Mouse (Mus musculus) lung, embryonic 15.5 days (tissue): Measurements from ENCODE around the gene Pinlyp. TPM values are rescaled to one million over a fixed set of nuclear protein-coding genes. Genes with fewer than 3 reads are reported as not detected.
"Not testable (repeated sequence)": the region's sequence is repeated elsewhere in the genome, so short reads cannot be mapped to it uniquely, and the experiment has no call there.

Source experiments
- ATAC-seq: fragments of 200-750 bp; cut with Nextera tagmentation; 2 replicates; pipeline ENCODE4 v1.8.0; 2017; ENCODE audit warnings: moderate number of reproducible peaks, borderline replicate concordance; ENCODE audit not compliant: low FRiP score, low TSS enrichment; ENCODE audit errors: extremely low read depth
- H3K27ac ChIP-seq: fragments of 300-500 bp; sonication (generic); 2 replicates; pipeline ENCODE4 v1.5.1; 2015; ENCODE audit warnings: moderate library complexity, mild to moderate bottlenecking, inconsistent platforms
- H3K27me3 ChIP-seq: fragments of 300-500 bp; sonication (generic); 2 replicates; pipeline ENCODE4 v1.6.1; 2015; ENCODE audit warnings: inconsistent platforms
- H3K36me3 ChIP-seq: fragments of 300-500 bp; sonication (generic); 2 replicates; pipeline ENCODE4 v1.6.1; 2015; ENCODE audit warnings: inconsistent platforms
- H3K4me1 ChIP-seq: fragments of 300-500 bp; sonication (generic); 2 replicates; pipeline ENCODE4 v1.6.1; 2015; ENCODE audit warnings: inconsistent platforms
- H3K4me2 ChIP-seq: fragments of 300-500 bp; sonication (generic); 2 replicates; pipeline ENCODE4 v1.6.1; 2015; ENCODE audit warnings: inconsistent platforms, mild to moderate bottlenecking, moderate library complexity
- H3K4me3 ChIP-seq: fragments of 300-500 bp; sonication (generic); 2 replicates; pipeline ENCODE4 v1.5.1; 2015; ENCODE audit warnings: mild to moderate bottlenecking, inconsistent platforms
- H3K9ac ChIP-seq: fragments of 300-500 bp; sonication (generic); 2 replicates; pipeline ENCODE4 v1.6.1; 2015; ENCODE audit warnings: inconsistent platforms
- H3K9me3 ChIP-seq: fragments of 300-500 bp; sonication (generic); 2 replicates; pipeline ENCODE4 v1.6.1; 2016; ENCODE audit warnings: inconsistent platforms
- WGBS: fragments of 180-500 bp; shearing (Covaris S2); methylation state at CpG from one replicate; pipeline ENCODE4 v1.1.7; 2015; 5-methylcytosine and 5-hydroxymethylcytosine counted together
- polyA plus RNA-seq: library from polyadenylated mRNA; unstranded; fragments of >200 nt; fragmentation: Nextera tagmentation; extraction: Ambion mirVana; gene quantifications from 2 replicates; pipeline ENCODE4 v1.2.1, GENCODE M21; 2015

Gene Pinlyp
- polyA plus RNA-seq, 1 experiment from 2014 or later: 0.54 TPM

DNA sequence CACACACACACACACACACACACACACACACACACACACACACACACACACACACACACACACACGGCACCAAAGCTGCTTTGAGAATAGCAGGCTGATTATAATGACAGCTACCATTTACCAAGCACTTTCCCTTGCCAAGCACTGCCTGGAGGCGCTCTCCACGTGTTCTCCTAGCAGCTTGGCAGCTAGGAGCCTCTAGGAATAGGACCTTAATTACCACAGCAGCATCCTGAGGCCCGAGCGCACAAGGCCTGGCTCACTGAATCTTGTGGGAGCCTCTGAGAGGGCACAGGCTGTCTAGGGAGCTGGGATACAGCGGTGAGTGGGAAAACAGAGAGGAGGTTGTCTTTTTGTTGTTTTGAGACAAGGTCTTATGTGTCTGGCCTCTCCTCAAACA is 28.3 kb downstream of the Pinlyp start:
- peaks cover 5% of the 10 kb centered on the region; the same call in 1 of the 2 replicates for H3K36me3 ChIP-seq
- no peak overlapping the region for H3K4me2 ChIP-seq
- no peak overlapping the region for H3K9ac ChIP-seq
- no peak overlapping the region for H3K27ac ChIP-seq
- WGBS: 49% methylated on average over 6 of the region's 6 CpGs
- H3K27me3 ChIP-seq: no peaks in the 10 kb centered on the region
- H3K4me3 ChIP-seq: no peak overlapping the region
- no peaks in the 10 kb centered on the region for H3K4me1 ChIP-seq
- ATAC-seq: no peak
- H3K9me3 ChIP-seq: no peaks in the 10 kb centered on the region

DNA sequence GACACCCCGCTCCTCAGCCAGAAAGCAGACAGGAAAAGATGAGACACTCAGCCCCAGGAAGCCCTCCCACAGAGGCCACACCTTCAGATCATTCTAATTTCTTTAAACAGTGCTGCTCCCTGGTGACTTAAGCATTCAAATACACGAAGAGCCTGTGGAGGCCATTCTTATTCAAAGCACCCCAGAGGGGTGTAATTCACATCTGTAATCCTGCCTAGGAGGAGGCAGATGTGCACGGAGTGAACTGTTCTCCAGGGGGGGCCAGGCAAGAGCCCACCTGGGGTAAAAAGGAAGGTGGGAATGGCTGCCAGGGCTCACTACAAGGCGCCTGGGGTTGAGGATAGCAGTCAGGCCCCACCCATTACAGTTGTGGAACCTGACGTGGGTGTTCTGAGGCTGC is 28.8 kb downstream of the Pinlyp start:
- ATAC-seq: no peak
- H3K36me3 ChIP-seq: peaks cover 5% of the 10 kb centered on the region; the same call in 1 of the 2 replicates
- H3K27ac ChIP-seq: no peak overlapping the region

DNA sequence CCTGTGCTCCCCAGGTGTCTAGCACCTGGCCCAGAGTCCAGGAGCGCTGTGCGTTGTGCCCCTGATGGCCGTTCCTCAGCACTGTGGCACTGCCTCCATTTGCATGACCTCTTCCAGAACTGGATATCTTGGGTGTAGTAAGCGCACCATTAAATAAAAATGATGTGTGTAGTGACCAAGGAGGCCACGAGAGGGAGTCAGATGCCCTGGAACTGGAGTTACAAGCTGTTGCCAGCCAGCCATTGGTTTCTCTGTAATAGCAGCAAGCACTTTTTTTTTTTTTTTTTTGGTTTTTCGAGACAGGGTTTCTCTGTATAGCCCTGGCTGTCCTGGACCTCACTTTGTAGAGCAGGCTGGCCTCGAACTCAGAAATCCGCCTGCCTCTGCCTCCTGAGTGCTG is 29.6 kb downstream of the Pinlyp start:
- not testable (repeated sequence) for H3K27ac ChIP-seq, H3K9me3 ChIP-seq, H3K9ac ChIP-seq, ATAC-seq, H3K4me3 ChIP-seq, H3K4me2 ChIP-seq, H3K36me3 ChIP-seq, H3K4me1 ChIP-seq, H3K27me3 ChIP-seq
- 72% methylated on average over 8 of the region's 8 CpGs for WGBS

More for the DNA sequence above, 28.8 kb downstream of the Pinlyp start:
- Histone ChIP-seq H3K4me2 (no peak overlapping the region), H3K4me1 (no peaks in the 10 kb centered on the region), H3K9ac (no peak overlapping the region), H3K9me3 (no peaks in the 10 kb centered on the region), H3K27me3 (no peaks in the 10 kb centered on the region), H3K4me3 (no peak overlapping the region)
- 43% methylated on average over 5 of the region's 5 CpGs for WGBS

DNA sequence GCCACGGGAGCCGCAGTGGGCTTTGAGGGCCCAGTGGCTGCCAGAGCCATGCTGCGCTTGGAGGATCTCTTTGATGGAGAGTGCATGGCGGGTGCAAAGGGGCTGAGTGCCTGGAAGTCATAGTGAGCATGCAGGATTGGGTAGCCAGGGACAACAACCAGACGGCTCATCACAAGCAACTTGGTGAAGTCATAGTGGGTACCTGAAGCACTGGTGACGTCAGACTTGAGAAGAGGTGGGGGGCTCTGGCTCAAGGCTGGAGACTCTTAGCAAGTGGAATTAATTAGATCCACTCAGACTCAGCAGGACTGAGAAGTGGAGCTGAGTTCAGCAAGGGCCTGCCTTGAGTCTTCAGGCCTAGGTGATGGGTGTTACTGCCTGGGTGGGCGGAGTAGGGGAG is 33.6 kb downstream of the Pinlyp start, which contains the start of gene AC161166.1:
TSS of gene AC161166.1 (minus strand) at position 101 of the 400 bp plus-strand sequence.
- H3K9ac ChIP-seq: no peak within 1 kb of the TSS
- no peak for ATAC-seq
- H3K9me3 ChIP-seq: no peaks in the 10 kb centered on the region
- peaks cover 11% of the 10 kb centered on the region; the same call in 1 of the 2 replicates for H3K4me1 ChIP-seq
- peaks cover 5% of the 10 kb centered on the region; the same call in 1 of the 2 replicates for H3K36me3 ChIP-seq
- WGBS: 85% methylated on average over 7 of the region's 7 CpGs
- no peak within 1 kb of the TSS for H3K4me2 ChIP-seq
- H3K27me3 ChIP-seq: no peaks in the 10 kb centered on the region
- no peak within 1 kb of the TSS for H3K27ac ChIP-seq
- no peak within 1 kb of the TSS for H3K4me3 ChIP-seq

DNA sequence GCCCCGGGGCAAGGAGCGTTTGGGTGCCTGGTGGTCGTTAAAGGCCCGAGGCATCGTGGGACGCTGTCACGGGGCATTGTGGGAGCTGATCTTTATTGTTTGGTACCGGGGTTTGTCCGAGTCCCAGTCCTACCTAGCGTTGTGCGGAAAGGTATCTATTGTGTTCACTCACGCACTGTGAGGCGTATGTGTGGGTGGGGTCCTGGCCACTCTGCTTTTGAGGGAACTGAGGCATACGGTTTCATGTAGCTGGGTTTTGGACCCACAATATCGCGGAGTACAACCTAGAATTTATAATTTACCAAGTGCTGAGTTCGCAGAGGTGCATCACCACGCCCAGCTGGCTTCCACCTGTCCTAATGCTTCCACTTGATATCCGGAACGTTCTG is 38.2 kb downstream of the Pinlyp start:
- peak; percentile 2; the same call in 1 of the 2 replicates for ATAC-seq
- WGBS: under 1% methylated on average over 20 of the region's 20 CpGs
- H3K9me3 ChIP-seq: no peaks in the 10 kb centered on the region
- H3K9ac ChIP-seq: peak overlapping the region; percentile 91
- H3K36me3 ChIP-seq: no peaks in the 10 kb centered on the region
- H3K4me2 ChIP-seq: peak overlapping the region; percentile 90
- peak overlapping the region; percentile 99 for H3K27ac ChIP-seq
- H3K4me1 ChIP-seq: peaks cover 33% of the 10 kb centered on the region
- peaks cover 6% of the 10 kb centered on the region; the same call in 1 of the 2 replicates for H3K27me3 ChIP-seq
- peak overlapping the region; percentile 79 for H3K4me3 ChIP-seq

DNA sequence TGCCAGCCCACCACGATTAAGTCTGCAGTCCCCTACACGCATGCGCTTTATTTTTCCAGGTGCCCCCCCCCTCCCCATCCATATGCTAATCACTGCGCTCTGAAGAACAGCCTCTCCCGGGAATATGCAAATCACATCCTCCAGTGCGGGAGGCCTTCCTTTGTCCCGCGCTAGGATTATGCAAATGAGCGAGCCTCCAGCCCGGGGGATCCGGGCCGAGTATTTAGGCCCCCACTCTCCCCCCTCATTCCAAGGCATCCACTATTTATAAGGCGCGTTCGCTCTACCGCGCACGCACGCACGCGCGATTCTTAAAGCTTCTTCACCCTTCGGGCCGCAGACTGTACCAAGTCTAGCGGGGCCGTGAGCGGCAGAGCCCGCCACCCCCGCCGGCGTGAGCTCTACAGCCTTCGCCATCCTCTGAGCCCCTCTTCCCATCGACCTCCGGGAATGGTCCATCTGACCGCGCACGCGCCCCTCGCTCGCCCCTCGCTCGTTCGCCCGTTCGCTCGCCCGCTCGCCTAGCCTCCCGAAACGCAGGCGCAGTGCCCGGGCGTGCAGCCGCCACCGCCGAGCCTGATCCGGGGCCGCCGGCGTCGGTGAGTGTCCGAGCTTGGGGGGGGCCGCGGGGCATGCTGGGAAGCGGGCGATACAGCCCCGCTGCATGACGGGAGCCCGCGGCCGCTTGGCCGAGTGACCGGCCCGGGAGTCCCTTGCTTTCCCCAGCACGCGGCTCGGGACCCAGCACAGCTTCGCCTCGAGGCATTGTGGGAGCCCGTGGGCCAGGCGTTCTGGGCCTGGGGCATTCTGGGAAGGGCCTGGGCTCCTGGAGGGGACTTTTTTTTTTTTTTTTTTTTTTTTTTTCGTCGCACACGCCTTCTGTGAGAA is 38.8 kb downstream of the Pinlyp start, which contains the start of gene Zfp428:
TSS of gene Zfp428 (plus strand) at position 169 of the 888 bp plus-strand sequence.
- Histone ChIP-seq H3K27me3 (peaks cover 12% of the 10 kb centered on the region; the same call in 1 of the 2 replicates), H3K9me3 (no peaks in the 10 kb centered on the region), H3K4me2 (peak within 1 kb of the TSS; percentile 90), H3K4me3 (peak within 1 kb of the TSS; percentile 79), H3K27ac (peak within 1 kb of the TSS; percentile 99), H3K4me1 (peaks cover 33% of the 10 kb centered on the region), H3K9ac (peak within 1 kb of the TSS; percentile 91), H3K36me3 (no peaks in the 10 kb centered on the region)
- ATAC-seq: peak; percentile 91
- under 1% methylated on average over 83 of the region's 84 CpGs for WGBS

DNA sequence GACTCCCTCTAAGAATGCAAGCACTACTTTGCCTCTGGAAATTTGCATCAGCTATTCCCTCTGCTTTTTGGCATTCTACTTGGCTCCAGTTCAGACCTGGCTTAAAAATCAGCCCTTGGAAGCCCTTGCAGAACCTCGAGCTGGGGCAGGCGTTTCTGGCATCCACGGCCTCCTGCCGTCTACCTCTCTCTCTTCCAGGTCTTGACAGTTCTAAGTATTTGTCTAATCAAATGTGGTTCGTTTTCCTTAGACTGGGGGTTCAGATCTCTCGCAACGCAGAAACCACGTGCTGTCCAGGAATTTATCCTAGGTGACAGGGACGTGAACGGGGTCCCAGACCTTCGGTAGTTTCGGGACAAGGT is 39.5 kb downstream of the Pinlyp start:
- Histone ChIP-seq H3K9ac (peak overlapping the region; percentile 91), H3K9me3 (no peaks in the 10 kb centered on the region), H3K27me3 (peaks cover 18% of the 10 kb centered on the region), H3K27ac (peak overlapping the region; percentile 99), H3K36me3 (no peaks in the 10 kb centered on the region), H3K4me1 (peaks cover 33% of the 10 kb centered on the region), H3K4me2 (peak overlapping the region; percentile 90), H3K4me3 (peak overlapping the region; percentile 79)
- no peak for ATAC-seq
- WGBS: under 1% methylated on average over 12 of the region's 12 CpGs

DNA sequence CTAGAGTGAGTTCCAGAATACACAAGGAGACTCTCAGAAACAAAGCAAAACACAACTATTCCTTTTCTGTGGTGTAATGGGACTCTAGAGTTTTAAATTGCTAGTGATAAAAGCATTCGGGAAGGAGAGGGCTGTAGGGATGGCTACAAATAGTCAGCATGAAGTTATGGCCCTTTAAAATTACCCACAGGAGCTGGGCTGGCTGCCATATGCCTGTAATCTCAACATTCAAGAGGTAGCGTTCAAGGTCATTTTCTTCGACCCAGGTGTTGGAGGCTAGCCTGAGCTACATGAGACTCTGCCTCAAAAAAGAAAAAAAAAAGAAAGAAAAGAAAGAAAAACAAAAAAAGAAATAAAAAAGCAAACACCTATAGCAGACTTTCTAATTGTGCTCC is 39.9 kb downstream of the Pinlyp start:
- Histone ChIP-seq H3K36me3 (no peaks in the 10 kb centered on the region), H3K27me3 (peaks cover 22% of the 10 kb centered on the region), H3K4me2 (peak overlapping the region; percentile 90), H3K9me3 (0 out of 2 replicates have a peak, but pooled peaks cover under 1% of the 10 kb centered on the region), H3K4me1 (peaks cover 33% of the 10 kb centered on the region), H3K4me3 (peak overlapping the region; percentile 79), H3K9ac (no peak overlapping the region), H3K27ac (no peak overlapping the region; the same call in 1 of the 2 replicates)
- WGBS: 14% methylated on average over 3 of the region's 3 CpGs
- no peak for ATAC-seq

DNA sequence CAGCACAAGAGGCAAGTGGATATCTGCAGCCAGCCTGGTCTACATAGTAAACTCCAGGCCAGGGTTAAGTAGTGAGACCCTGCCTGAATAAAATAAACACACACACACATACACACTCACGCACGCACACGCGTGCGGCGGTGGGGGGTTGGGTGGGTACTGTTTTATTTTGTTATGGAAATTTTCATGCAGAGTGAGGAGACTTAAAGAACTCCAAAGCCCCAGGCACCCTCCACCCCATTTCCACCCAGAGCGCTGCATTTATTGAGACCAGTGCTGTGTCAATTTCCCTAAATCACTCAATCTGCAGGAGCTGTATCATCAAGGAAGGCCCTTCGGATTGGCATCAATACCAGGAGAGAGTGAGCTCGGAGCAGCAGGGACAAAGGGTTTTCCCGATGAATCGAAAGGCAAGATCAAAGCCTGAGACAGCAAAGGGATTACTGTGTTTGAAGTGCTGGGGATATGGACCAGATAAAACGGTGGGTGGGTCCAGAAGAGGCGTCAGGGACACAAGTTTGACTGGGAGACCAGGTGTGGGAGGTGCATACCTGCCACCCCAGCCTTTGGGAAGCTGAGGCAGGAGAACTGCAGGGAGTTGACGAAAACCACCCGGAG is 40.4 kb downstream of the Pinlyp start:
- H3K27ac ChIP-seq: no peak overlapping the region
- H3K9me3 ChIP-seq: 0 out of 2 replicates have a peak, but pooled peaks cover 3% of the 10 kb centered on the region
- peaks cover 27% of the 10 kb centered on the region for H3K27me3 ChIP-seq
- 27% methylated on average over 15 of the region's 15 CpGs for WGBS
- no peak for ATAC-seq
- H3K4me2 ChIP-seq: peak overlapping the region; percentile 90
- H3K4me1 ChIP-seq: peaks cover 34% of the 10 kb centered on the region
- no peaks in the 10 kb centered on the region for H3K36me3 ChIP-seq
- H3K4me3 ChIP-seq: peak overlapping the region; percentile 79; the same call in 1 of the 2 replicates
- no peak overlapping the region for H3K9ac ChIP-seq

DNA sequence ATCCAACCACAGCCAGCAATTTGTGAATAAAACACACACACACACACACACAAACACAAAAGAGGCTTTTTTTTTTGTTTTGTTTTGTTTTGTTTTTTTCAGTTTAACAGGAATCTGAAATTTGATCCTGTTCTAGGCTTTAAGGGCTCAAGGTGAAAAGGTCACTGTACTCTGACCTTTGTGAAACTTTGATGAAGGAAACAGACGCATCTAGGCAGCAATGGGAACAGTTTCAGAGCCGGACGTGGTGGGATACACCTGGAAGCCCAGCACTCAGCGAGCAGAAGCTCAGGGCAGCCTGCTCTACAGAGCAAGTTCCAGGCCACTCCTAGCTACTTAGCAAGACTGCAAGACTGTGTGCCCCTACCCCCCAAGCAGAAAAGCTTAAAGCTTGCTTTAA is 41.0 kb downstream of the Pinlyp start:
- Histone ChIP-seq H3K9ac (no peak overlapping the region), H3K4me2 (no peak overlapping the region), H3K4me3 (no peak overlapping the region), H3K27ac (no peak overlapping the region), H3K9me3 (0 out of 2 replicates have a peak, but pooled peaks cover 3% of the 10 kb centered on the region), H3K36me3 (no peaks in the 10 kb centered on the region), H3K4me1 (peaks cover 40% of the 10 kb centered on the region), H3K27me3 (peaks cover 34% of the 10 kb centered on the region)
- no peak for ATAC-seq
- WGBS: 15% methylated on average over 4 of the region's 4 CpGs

DNA sequence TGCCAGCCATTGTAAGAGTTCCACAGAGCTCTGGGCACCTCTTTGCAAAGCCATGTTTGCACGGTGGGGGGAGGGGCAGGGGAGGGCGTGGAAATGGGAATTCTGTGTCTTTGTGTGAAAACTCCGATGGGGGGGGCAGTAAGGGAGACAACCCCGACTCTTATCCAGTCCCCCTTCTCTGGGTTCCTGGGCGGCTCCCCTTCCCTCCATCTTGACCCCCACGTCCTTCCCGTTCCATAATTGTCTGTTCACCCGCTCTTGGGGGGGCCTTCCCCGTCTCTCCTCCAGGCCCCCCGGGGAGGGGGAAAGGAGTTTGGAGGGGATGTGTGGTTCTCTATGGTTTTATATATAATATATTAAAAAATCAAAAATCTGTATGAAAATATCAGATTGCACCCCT is 41.9 kb downstream of the Pinlyp start:
- peaks cover 43% of the 10 kb centered on the region for H3K27me3 ChIP-seq
- WGBS: 11% methylated on average over 9 of the region's 10 CpGs
- H3K9ac ChIP-seq: no peak overlapping the region
- H3K27ac ChIP-seq: no peak overlapping the region
- peak overlapping the region; percentile 27; the same call in 1 of the 2 replicates for H3K4me2 ChIP-seq
- no peaks in the 10 kb centered on the region for H3K36me3 ChIP-seq
- 0 out of 2 replicates have a peak, but pooled peaks cover 3% of the 10 kb centered on the region for H3K9me3 ChIP-seq
- H3K4me1 ChIP-seq: peaks cover 43% of the 10 kb centered on the region
- H3K4me3 ChIP-seq: no peak overlapping the region
- ATAC-seq: no peak
